In the genomic region with DNA sequence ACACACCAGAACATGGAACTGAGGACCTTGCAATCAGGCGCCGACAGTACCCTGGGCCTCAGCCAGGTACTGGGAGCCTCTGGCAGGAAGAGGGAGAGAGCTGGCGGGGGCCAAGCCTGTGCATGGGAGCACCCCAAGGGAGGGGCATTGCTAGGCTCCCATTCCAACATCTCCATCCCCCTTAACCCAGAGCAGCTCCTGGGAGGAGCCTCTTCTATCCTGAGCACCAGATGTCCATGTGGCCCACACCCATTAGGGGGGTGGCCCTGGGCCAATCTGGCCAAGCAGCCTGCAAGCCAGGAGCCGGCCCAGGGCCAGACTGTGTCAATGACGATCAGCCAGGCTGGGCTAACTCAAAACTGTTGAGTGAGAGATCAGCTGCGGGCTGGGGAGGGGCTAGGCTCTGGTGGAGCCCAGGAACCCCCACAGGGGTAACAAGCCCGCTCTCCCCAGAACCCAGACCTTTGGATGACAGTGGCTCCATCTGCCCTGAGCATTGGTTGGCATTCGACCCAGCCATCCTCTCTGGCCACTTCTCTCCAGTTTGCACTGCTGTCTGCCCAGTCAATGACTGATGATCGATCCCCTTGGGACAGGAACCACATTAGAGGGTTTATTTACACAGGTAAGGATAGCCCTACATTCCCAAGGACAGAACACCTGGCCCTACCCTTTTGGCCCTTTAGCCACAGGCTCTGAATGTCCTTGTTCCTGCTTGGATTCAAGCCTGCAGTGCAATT, we compare ENCODE assay signal across 8 mouse cellular contexts. TPM values are rescaled to one million over a fixed set of nuclear protein-coding genes. Genes with fewer than 3 reads are reported as not detected.
DNase-seq lines count a peak whose midpoint lies in the region; ATAC-seq and TF ChIP-seq lines count a peak whose summit lies in the region.

No protein-coding gene starts in this region.

- no peak for TF ChIP-seq CTCF in liver, adult 2 months (IDR thresholded peaks at IDR 0.05; ENCODE audit: low read depth, low read length)

- peaks cover 5% of the 10 kb centered on the region; the same call in 1 of the 2 replicates for H3K36me3 ChIP-seq in liver, adult 2 months (ENCODE audit: control insufficient read depth, insufficient read depth, low read length)
- H3K36me3 ChIP-seq in intestine, embryonic 15.5 days, result peaks cover 24% of the 10 kb centered on the region
- peaks cover 28% of the 10 kb centered on the region for H3K36me3 ChIP-seq in midbrain, embryonic 11.5 days (ENCODE audit: control insufficient read depth, insufficient read depth, low read length)

- no peak overlapping the region for H3K4me2 ChIP-seq in intestine, embryonic 15.5 days (replicated peaks)
- no peak overlapping the region for H3K4me2 ChIP-seq in midbrain, embryonic 11.5 days

- H3K9ac ChIP-seq in liver, adult 2 months (ENCODE audit: low read depth, low read length), result no peak overlapping the region
- no peak overlapping the region for H3K9ac ChIP-seq in intestine, embryonic 15.5 days
- H3K9ac ChIP-seq in midbrain, embryonic 11.5 days (ENCODE audit: low read length), result no peak overlapping the region

- DNase-seq in liver, adult 2 months (ENCODE audit: extremely low read depth, low read depth, low spot score), result peak; percentile 96
- no peak for DNase-seq in liver
- peak; percentile 96 for DNase-seq in cerebellum, adult 9-10 months
- DNase-seq in gastrocnemius, postnatal 4 days (ENCODE audit: low spot score in 2 of 2), result peak; percentile 83 to 88
- no peak for DNase-seq in midbrain, embryonic 11.5 days (ENCODE audit: low spot score, missing footprints)
- peak; percentile 87 for DNase-seq in testis, postnatal 10 days (ENCODE audit: low spot score)
- no peak for DNase-seq in frontal cortex, adult 2 months (ENCODE audit: extremely low spot score in 1 of 2, low spot score in 1 of 2)

- WGBS in liver, adult 2 months, result 13% methylated on average over 9 of the region's 9 CpGs
- WGBS in intestine, embryonic 15.5 days, result 56% methylated on average over 9 of the region's 9 CpGs
- 69% methylated on average over 9 of the region's 9 CpGs for WGBS in midbrain, embryonic 11.5 days

- no peaks in the 10 kb centered on the region for H3K9me3 ChIP-seq in intestine, embryonic 15.5 days
- H3K9me3 ChIP-seq in midbrain, embryonic 11.5 days (ENCODE audit: control insufficient read depth, low read length), result no peaks in the 10 kb centered on the region

- no peak for TF ChIP-seq POLR2A in liver, adult 2 months (IDR thresholded peaks at IDR 0.05; ENCODE audit: extremely low read depth, insufficient read depth, low read length)

- peak overlapping the region; percentile 63 for H3K27ac ChIP-seq in liver, adult 2 months (replicated peaks; ENCODE audit: insufficient read depth, low read depth, low read length)
- no peak overlapping the region for H3K27ac ChIP-seq in intestine, embryonic 15.5 days
- no peak overlapping the region for H3K27ac ChIP-seq in midbrain, embryonic 11.5 days (ENCODE audit: low read depth, low read length)

- H3K4me1 ChIP-seq in liver, adult 2 months (ENCODE audit: control insufficient read depth, insufficient read depth, low read length), result peaks cover 9% of the 10 kb centered on the region
- peaks cover 14% of the 10 kb centered on the region for H3K4me1 ChIP-seq in intestine, embryonic 15.5 days (replicated peaks)
- peaks cover 23% of the 10 kb centered on the region for H3K4me1 ChIP-seq in midbrain, embryonic 11.5 days (ENCODE audit: control insufficient read depth, insufficient read depth, low read length)

- H3K27me3 ChIP-seq in liver, adult 2 months (ENCODE audit: control insufficient read depth, insufficient read depth, low read length), result peaks cover 5% of the 10 kb centered on the region; the same call in 1 of the 2 replicates
- H3K27me3 ChIP-seq in intestine, embryonic 15.5 days (replicated peaks), result peaks cover 62% of the 10 kb centered on the region
- peaks cover 55% of the 10 kb centered on the region for H3K27me3 ChIP-seq in midbrain, embryonic 11.5 days (ENCODE audit: control insufficient read depth, insufficient read depth, low read length)

- H3K4me3 ChIP-seq in liver, adult 2 months (ENCODE audit: insufficient read depth, low read depth, low read length), result no peak overlapping the region
- no peak overlapping the region for H3K4me3 ChIP-seq in intestine, embryonic 15.5 days (replicated peaks)
- no peak overlapping the region for H3K4me3 ChIP-seq in midbrain, embryonic 11.5 days (ENCODE audit: low read depth, low read length)

- no peaks in the 10 kb centered on the region for H3K79me2 ChIP-seq in liver, adult 2 months (ENCODE audit: control insufficient read depth, insufficient read depth, low read length)

- peak; percentile 74 for ATAC-seq in intestine, embryonic 15.5 days
- peak; percentile 67 for ATAC-seq in midbrain, embryonic 11.5 days (ENCODE audit: low FRiP score)

RNA-seq across cellular contexts. Expression of gene Shisa8, which starts 6.1 kb away (rescaled TPM):
- total RNA-seq in liver, adult 2 months (2014; rRNA removed), result 0.09 and 0.47 TPM in 2 replicates
- polyA plus RNA-seq in liver, adult 2 months (2012; rRNA removed), result 0.07 and 0.77 TPM in 2 replicates
- total RNA-seq in gastrocnemius, postnatal 4 days (2021), result under 1 TPM in 1 of 2 experiments, not detected in 1; 0.23 TPM
- 0.10 and 0.15 TPM in 2 replicates for polyA plus RNA-seq in intestine, embryonic 15.5 days (2015; fragmentation: Nextera tagmentation; extraction: Ambion mirVana)
- 0.14 and 0.57 TPM in 2 replicates for polyA plus RNA-seq in midbrain, embryonic 11.5 days (2014; fragmentation: Nextera tagmentation; extraction: Ambion mirVana)
- 57.1 and 79.6 TPM in 2 replicates for polyA plus RNA-seq in frontal cortex, adult 2 months (2012; rRNA removed)

RNA-seq across cellular contexts. Expression of gene Tnfrsf13c, which starts 17.6 kb away (rescaled TPM):
- total RNA-seq in liver, adult 2 months (2014; rRNA removed), result 0.28 and 0.54 TPM in 2 replicates
- polyA plus RNA-seq in liver, adult 2 months (2012; rRNA removed), result 0.17 and 0.34 TPM in 2 replicates
- total RNA-seq in gastrocnemius, postnatal 4 days (2021), result under 1 TPM in 1 of 2 experiments, not detected in 1; 0.66 TPM
- 0.25 TPM in 1 of 2 replicates, not detected in the other for polyA plus RNA-seq in intestine, embryonic 15.5 days (2015; fragmentation: Nextera tagmentation; extraction: Ambion mirVana)
- 0.07 and 0.17 TPM in 2 replicates for polyA plus RNA-seq in midbrain, embryonic 11.5 days (2014; fragmentation: Nextera tagmentation; extraction: Ambion mirVana)
- 1.4 and 2.6 TPM in 2 replicates for polyA plus RNA-seq in frontal cortex, adult 2 months (2012; rRNA removed)

RNA-seq across cellular contexts. Expression of gene Cenpm, which starts 38.0 kb away (rescaled TPM):
- total RNA-seq in liver, adult 2 months (2014; rRNA removed), result 3.0 and 3.7 TPM in 2 replicates
- 11.5 and 17.4 TPM in 2 replicates for polyA plus RNA-seq in liver, adult 2 months (2012; rRNA removed)
- total RNA-seq in gastrocnemius, postnatal 4 days (2021), result 10 to 100 TPM in 1 of 2 experiments, 1 to 10 TPM in 1; 8.5 to 14.4 TPM
- polyA plus RNA-seq in intestine, embryonic 15.5 days (2015; fragmentation: Nextera tagmentation; extraction: Ambion mirVana), result 46.0 and 49.1 TPM in 2 replicates
- 79.2 and 89.1 TPM in 2 replicates for polyA plus RNA-seq in midbrain, embryonic 11.5 days (2014; fragmentation: Nextera tagmentation; extraction: Ambion mirVana)
- polyA plus RNA-seq in frontal cortex, adult 2 months (2012; rRNA removed), result 6.4 and 9.1 TPM in 2 replicates

RNA-seq across cellular contexts. Expression of gene 1500009C09Rik, which starts 45.7 kb away (rescaled TPM):
- total RNA-seq in liver, adult 2 months (2014; rRNA removed), result 0.18 TPM in 1 of 2 replicates, not detected in the other
- polyA plus RNA-seq in liver, adult 2 months (2012; rRNA removed), result not detected in 2 replicates
- not detected for total RNA-seq in gastrocnemius, postnatal 4 days (2021)
- 0.13 TPM in 1 of 2 replicates, not detected in the other for polyA plus RNA-seq in intestine, embryonic 15.5 days (2015; fragmentation: Nextera tagmentation; extraction: Ambion mirVana)
- 1.0 and 1.4 TPM in 2 replicates for polyA plus RNA-seq in midbrain, embryonic 11.5 days (2014; fragmentation: Nextera tagmentation; extraction: Ambion mirVana)
- 176 and 182 TPM in 2 replicates for polyA plus RNA-seq in frontal cortex, adult 2 months (2012; rRNA removed)

RNA-seq across cellular contexts. Expression of gene Srebf2, which starts 59.6 kb away (rescaled TPM):
- 16.5 and 25.0 TPM in 2 replicates for total RNA-seq in liver, adult 2 months (2014; rRNA removed)
- polyA plus RNA-seq in liver, adult 2 months (2012; rRNA removed), result 66.3 and 71.2 TPM in 2 replicates
- 10 to 100 TPM; 77.9 to 96.4 TPM for total RNA-seq in gastrocnemius, postnatal 4 days (2021)
- 163 and 172 TPM in 2 replicates for polyA plus RNA-seq in intestine, embryonic 15.5 days (2015; fragmentation: Nextera tagmentation; extraction: Ambion mirVana)
- polyA plus RNA-seq in midbrain, embryonic 11.5 days (2014; fragmentation: Nextera tagmentation; extraction: Ambion mirVana), result 148 and 170 TPM in 2 replicates
- 142 and 155 TPM in 2 replicates for polyA plus RNA-seq in frontal cortex, adult 2 months (2012; rRNA removed)

Comparison
In these comparisons a context has a peak if more than half of its experiments do, and no peak if none do; other contexts are left out.
1. DNase-seq: peak in liver, adult 2 months (single experiment), cerebellum, adult 9-10 months (single experiment), gastrocnemius, postnatal 4 days (2 of 2) and testis, postnatal 10 days (single experiment); none in liver (single experiment), midbrain, embryonic 11.5 days (single experiment) and frontal cortex, adult 2 months (0 of 2).
2. RNA of gene Shisa8, which starts 6.1 kb away (polyA plus RNA-seq): 57.1 to 79.6 TPM in frontal cortex, adult 2 months; 0.14 to 0.57 TPM in midbrain, embryonic 11.5 days, 0.10 to 0.15 TPM in intestine, embryonic 15.5 days and 0.07 to 0.77 TPM in liver, adult 2 months; every median in the first group is over 10 times any median in the second.